Mouse (Mus musculus): Measurements from ENCODE around the gene Tmed8. TPM values are rescaled to one million over a fixed set of nuclear protein-coding genes. Genes with fewer than 3 reads are reported as not detected.

Gene Tmed8
- polyA plus RNA-seq, 1 experiment from 2014 or later, result 2.9 TPM

DNA sequence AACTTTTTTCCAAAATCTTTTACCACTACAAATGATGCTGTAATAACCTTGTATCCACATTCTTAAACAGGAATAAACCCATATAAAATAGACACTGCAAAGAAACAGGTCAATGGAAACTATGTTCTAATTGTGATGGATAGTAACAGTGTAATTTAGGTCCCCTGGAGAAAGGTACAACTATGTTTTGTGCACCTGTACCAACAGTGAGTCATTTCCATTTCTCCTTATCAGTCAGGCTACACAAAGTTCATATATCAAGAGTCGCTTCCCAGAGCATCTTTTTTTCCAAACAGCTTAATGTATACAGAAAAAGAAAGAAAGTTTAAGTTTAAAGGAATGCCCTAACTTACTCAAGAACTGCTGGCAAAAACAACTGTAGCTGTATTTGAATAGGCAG lies 5.2 kb downstream of the Tmed8 start:
- Histone ChIP-seq H3K9me3 (replicated peaks; ENCODE audit: control insufficient read depth, low read length) (no peaks in the 10 kb centered on the region), H3K27me3 (ENCODE audit: control insufficient read depth, insufficient read depth, low read length) (no peaks in the 10 kb centered on the region), H3K9ac (replicated peaks; ENCODE audit: low read length) (no peak overlapping the region), H3K4me3 (ENCODE audit: low read depth, low read length) (no peak overlapping the region), H3K4me1 (ENCODE audit: control insufficient read depth, insufficient read depth, low read length) (no peaks in the 10 kb centered on the region), H3K27ac (replicated peaks; ENCODE audit: low read depth, low read length) (no peak overlapping the region), H3K36me3 (replicated peaks; ENCODE audit: control insufficient read depth, insufficient read depth, low read depth, low read length) (no peaks in the 10 kb centered on the region), H3K4me2 (ENCODE audit: low read depth, low read length) (no peak overlapping the region)
- ATAC-seq (replicated peaks; ENCODE audit: insufficient number of reproducible peaks, low FRiP score, low TSS enrichment, low read depth) (no peak), DNase-seq (ENCODE audit: low spot score) (no peak)
- WGBS, result 78% methylated on average over 1 of the region's 1 CpGs

DNA sequence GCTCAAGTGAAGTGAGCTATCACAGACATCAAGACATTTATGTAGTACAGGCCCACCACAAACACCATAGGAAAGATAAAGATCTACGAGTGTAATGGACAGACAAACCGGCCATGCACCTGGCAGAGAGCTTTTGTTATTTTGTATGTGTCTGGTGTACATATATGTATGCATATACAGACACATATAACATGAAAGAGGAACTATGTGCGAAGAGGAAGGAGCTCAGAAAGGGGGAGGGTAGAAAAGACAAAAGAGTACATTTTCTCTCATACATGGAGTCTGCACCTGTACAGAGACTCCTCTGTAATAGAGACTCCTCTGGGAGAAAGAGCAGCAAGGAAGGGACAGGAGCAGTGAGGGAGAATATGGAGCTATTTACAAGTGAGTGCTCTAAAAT lies 7.2 kb downstream of the Tmed8 start:
- ATAC-seq (replicated peaks; ENCODE audit: insufficient number of reproducible peaks, low FRiP score, low TSS enrichment, low read depth), result no peak
- no peak overlapping the region for H3K4me3 ChIP-seq (ENCODE audit: low read depth, low read length)
- H3K4me2 ChIP-seq (ENCODE audit: low read depth, low read length), result no peak overlapping the region
- H3K27me3 ChIP-seq (ENCODE audit: control insufficient read depth, insufficient read depth, low read length), result no peaks in the 10 kb centered on the region
- no peaks in the 10 kb centered on the region for H3K4me1 ChIP-seq (ENCODE audit: control insufficient read depth, insufficient read depth, low read length)
- no peak overlapping the region for H3K9ac ChIP-seq (replicated peaks; ENCODE audit: low read length)
- DNase-seq (ENCODE audit: low spot score), result no peak
- 91% methylated on average over 3 of the region's 3 CpGs for WGBS
- no peaks in the 10 kb centered on the region for H3K36me3 ChIP-seq (replicated peaks; ENCODE audit: control insufficient read depth, insufficient read depth, low read depth, low read length)
- H3K9me3 ChIP-seq (replicated peaks; ENCODE audit: control insufficient read depth, low read length), result no peaks in the 10 kb centered on the region
- H3K27ac ChIP-seq (replicated peaks; ENCODE audit: low read depth, low read length), result no peak overlapping the region

DNA sequence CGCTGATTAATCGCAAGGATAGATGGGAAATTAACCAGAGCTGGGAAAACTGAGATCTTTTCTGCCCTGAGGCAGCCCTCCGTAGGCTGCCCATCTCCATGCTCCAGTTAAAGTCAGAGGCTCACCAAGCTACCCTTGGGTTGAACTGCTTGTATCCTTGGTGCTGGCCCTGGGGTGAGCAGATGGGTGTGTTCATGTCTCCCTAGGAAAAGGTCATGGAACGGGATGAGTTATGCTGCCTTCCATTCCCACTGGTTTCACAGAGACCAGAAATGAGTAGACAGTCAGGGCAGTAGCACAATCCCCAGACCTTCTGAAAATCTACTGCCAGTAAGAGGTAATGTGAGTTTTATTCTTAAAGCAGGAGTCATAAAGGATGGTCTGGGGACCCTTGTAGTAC lies 22.6 kb downstream of the Tmed8 start:
- Histone ChIP-seq H3K36me3 (replicated peaks; ENCODE audit: control insufficient read depth, insufficient read depth, low read depth, low read length) (no peaks in the 10 kb centered on the region), H3K4me3 (ENCODE audit: low read depth, low read length) (no peak overlapping the region), H3K27me3 (ENCODE audit: control insufficient read depth, insufficient read depth, low read length) (no peaks in the 10 kb centered on the region), H3K9me3 (replicated peaks; ENCODE audit: control insufficient read depth, low read length) (no peaks in the 10 kb centered on the region), H3K4me2 (ENCODE audit: low read depth, low read length) (no peak overlapping the region), H3K4me1 (ENCODE audit: control insufficient read depth, insufficient read depth, low read length) (no peaks in the 10 kb centered on the region), H3K27ac (replicated peaks; ENCODE audit: low read depth, low read length) (no peak overlapping the region), H3K9ac (replicated peaks; ENCODE audit: low read length) (no peak overlapping the region)
- ATAC-seq (replicated peaks; ENCODE audit: insufficient number of reproducible peaks, low FRiP score, low TSS enrichment, low read depth) (no peak), DNase-seq (ENCODE audit: low spot score) (no peak)
- WGBS, result 92% methylated on average over 4 of the region's 4 CpGs

DNA sequence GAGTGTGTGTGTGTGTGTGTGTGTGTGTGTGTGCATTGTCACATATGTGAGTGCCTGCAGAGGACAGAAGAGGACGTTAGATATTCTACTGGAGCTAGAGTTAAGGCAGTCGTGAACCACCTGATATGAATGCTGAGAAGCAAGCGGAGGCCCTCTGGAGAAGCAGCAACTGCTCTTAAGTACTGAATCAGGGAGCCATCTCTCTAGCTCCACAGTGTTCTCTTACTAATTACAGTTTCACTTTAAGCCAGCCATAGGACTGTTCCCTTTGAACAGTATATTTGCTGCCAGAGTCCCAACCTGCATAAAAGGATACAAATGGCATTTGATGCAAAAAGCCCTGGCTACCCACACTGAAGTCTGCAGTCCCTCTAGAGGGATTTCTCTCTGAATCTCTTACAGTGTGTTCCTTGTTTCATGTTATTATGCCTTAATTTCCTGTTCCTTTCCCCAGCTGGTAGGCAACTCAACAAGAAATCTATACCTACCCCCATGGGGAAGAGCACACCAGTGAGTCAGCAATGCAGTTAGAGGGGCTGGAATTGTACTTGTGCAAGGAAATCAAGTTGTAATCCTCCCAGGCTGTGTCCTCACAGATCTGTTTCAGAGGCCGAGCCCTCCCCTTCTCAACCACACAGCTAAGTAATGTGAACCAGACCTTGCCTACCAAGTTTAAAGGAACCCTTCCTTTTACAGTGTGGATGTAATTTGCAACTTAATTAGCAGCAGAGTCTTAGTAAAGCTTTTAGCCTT lies 24.9 kb downstream of the Tmed8 start:
- Histone ChIP-seq H3K27ac (replicated peaks; ENCODE audit: low read depth, low read length) (peak overlapping the region; percentile 60; the same call in 1 of the 2 replicates), H3K9ac (replicated peaks; ENCODE audit: low read length) (no peak overlapping the region), H3K36me3 (replicated peaks; ENCODE audit: control insufficient read depth, insufficient read depth, low read depth, low read length) (no peaks in the 10 kb centered on the region), H3K4me2 (ENCODE audit: low read depth, low read length) (no peak overlapping the region), H3K9me3 (replicated peaks; ENCODE audit: control insufficient read depth, low read length) (no peaks in the 10 kb centered on the region), H3K4me3 (ENCODE audit: low read depth, low read length) (no peak overlapping the region), H3K4me1 (ENCODE audit: control insufficient read depth, insufficient read depth, low read length) (no peaks in the 10 kb centered on the region), H3K27me3 (ENCODE audit: control insufficient read depth, insufficient read depth, low read length) (no peaks in the 10 kb centered on the region)
- peak; percentile 71; the same call in 1 of the 2 replicates for ATAC-seq (replicated peaks; ENCODE audit: insufficient number of reproducible peaks, low FRiP score, low TSS enrichment, low read depth)
- DNase-seq (ENCODE audit: low spot score), result peak; percentile 83
- 49% methylated on average over 4 of the region's 4 CpGs for WGBS

DNA sequence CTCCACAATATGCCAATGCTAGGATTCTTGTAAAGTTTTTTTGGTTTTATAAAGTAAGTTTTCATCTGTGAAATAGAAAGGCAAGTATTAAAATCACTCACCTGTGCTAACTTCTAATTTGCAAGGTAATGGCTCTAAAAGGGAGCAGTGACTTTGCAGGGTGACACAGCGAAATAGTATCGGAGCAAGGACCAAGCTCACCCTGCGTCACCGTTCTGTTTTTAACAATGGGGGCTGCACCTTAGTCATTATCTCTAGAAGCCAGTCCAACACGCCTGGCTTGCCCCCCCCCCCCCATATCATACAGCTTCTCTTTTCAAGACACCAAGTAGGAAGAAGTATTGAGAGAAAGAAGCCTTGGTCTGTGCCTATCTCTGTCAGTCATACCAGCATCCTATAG lies 39.4 kb downstream of the Tmed8 start:
- H3K4me3 ChIP-seq (ENCODE audit: low read depth, low read length), result no peak overlapping the region
- no peak overlapping the region for H3K27ac ChIP-seq (replicated peaks; ENCODE audit: low read depth, low read length)
- H3K9ac ChIP-seq (replicated peaks; ENCODE audit: low read length), result no peak overlapping the region
- no peaks in the 10 kb centered on the region for H3K36me3 ChIP-seq (replicated peaks; ENCODE audit: control insufficient read depth, insufficient read depth, low read depth, low read length)
- ATAC-seq (replicated peaks; ENCODE audit: insufficient number of reproducible peaks, low FRiP score, low TSS enrichment, low read depth) (no peak), DNase-seq (ENCODE audit: low spot score) (no peak)
- H3K4me2 ChIP-seq (ENCODE audit: low read depth, low read length), result no peak overlapping the region
- no peaks in the 10 kb centered on the region for H3K27me3 ChIP-seq (ENCODE audit: control insufficient read depth, insufficient read depth, low read length)
- no peaks in the 10 kb centered on the region for H3K9me3 ChIP-seq (replicated peaks; ENCODE audit: control insufficient read depth, low read length)
- WGBS, result 94% methylated on average over 5 of the region's 5 CpGs
- no peaks in the 10 kb centered on the region for H3K4me1 ChIP-seq (ENCODE audit: control insufficient read depth, insufficient read depth, low read length)

DNA sequence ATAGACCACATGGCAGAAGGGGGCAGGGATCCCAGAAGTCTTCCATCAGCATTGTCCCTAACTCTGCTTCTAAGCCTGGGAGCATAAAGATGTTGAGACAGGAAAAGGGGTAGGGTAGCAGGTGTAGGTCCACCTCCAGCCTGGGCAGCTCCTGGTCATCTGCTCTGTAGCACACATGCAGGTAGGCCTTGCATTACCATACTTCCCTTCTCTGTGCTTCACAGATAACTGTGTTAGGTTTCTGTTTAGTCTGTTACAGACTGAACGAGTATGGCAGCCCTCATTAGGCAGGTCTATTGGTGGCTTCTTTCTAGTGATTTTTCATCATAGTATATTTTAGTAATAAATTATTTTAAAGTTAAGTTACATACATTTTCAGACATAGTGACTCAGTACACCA lies 39.9 kb downstream of the Tmed8 start:
- Histone ChIP-seq H3K9me3 (replicated peaks; ENCODE audit: control insufficient read depth, low read length) (no peaks in the 10 kb centered on the region), H3K4me3 (ENCODE audit: low read depth, low read length) (no peak overlapping the region), H3K36me3 (replicated peaks; ENCODE audit: control insufficient read depth, insufficient read depth, low read depth, low read length) (no peaks in the 10 kb centered on the region), H3K9ac (replicated peaks; ENCODE audit: low read length) (no peak overlapping the region), H3K27ac (replicated peaks; ENCODE audit: low read depth, low read length) (no peak overlapping the region), H3K4me2 (ENCODE audit: low read depth, low read length) (no peak overlapping the region), H3K27me3 (ENCODE audit: control insufficient read depth, insufficient read depth, low read length) (no peaks in the 10 kb centered on the region), H3K4me1 (ENCODE audit: control insufficient read depth, insufficient read depth, low read length) (no peaks in the 10 kb centered on the region)
- WGBS, result 88% methylated on average over 1 of the region's 1 CpGs
- no peak for ATAC-seq (replicated peaks; ENCODE audit: insufficient number of reproducible peaks, low FRiP score, low TSS enrichment, low read depth)
- DNase-seq (ENCODE audit: low spot score), result no peak

DNA sequence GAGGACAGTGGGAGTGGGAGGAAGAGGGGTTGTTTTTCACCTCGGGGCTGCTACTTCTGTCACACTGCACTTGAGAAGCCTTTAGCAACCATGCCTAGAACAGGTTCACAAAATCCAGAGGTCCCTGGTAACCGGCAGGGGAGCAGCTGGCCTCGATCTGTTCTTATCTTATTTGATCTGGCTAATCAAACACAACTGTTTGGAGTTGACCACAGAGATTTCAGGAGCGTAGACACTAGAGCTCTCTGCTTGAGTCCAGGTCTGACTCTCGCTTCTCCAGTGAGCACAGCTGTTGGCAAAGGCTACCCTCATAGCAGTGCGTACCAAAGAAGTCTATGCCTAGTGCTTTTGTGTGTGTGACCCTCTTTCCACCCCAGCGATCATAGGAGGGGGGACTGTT lies 42.2 kb downstream of the Tmed8 start:
- Histone ChIP-seq H3K4me2 (ENCODE audit: low read depth, low read length) (no peak overlapping the region), H3K9me3 (replicated peaks; ENCODE audit: control insufficient read depth, low read length) (no peaks in the 10 kb centered on the region), H3K9ac (replicated peaks; ENCODE audit: low read length) (no peak overlapping the region), H3K27me3 (ENCODE audit: control insufficient read depth, insufficient read depth, low read length) (no peaks in the 10 kb centered on the region), H3K4me1 (ENCODE audit: control insufficient read depth, insufficient read depth, low read length) (no peaks in the 10 kb centered on the region), H3K4me3 (ENCODE audit: low read depth, low read length) (no peak overlapping the region), H3K27ac (replicated peaks; ENCODE audit: low read depth, low read length) (no peak overlapping the region), H3K36me3 (replicated peaks; ENCODE audit: control insufficient read depth, insufficient read depth, low read depth, low read length) (no peaks in the 10 kb centered on the region)
- DNase-seq (ENCODE audit: low spot score), result no peak
- WGBS, result 69% methylated on average over 7 of the region's 7 CpGs
- no peak for ATAC-seq (replicated peaks; ENCODE audit: insufficient number of reproducible peaks, low FRiP score, low TSS enrichment, low read depth)

DNA sequence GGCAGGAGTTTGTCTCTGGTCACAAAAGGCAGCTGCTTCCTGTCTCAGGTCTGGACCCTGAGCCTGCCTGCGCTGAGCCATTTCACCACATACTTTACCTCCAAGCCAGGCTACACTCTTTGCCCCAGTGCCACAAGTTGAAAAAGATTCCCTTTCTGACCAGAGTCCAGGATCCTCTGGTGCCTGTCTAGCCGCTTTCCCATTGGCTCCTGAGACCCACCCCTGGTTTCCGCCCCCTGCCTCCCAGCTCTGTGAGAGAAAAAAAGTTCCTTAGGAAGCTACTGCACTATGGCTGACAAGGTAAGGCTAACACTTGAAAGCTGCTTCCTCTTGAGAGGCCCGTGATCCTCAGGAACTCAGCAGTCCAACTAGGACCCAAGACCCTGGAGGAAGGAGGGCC lies 42.9 kb downstream of the Tmed8 start:
- H3K27ac ChIP-seq (replicated peaks; ENCODE audit: low read depth, low read length), result no peak overlapping the region
- DNase-seq (ENCODE audit: low spot score) (no peak), ATAC-seq (replicated peaks; ENCODE audit: insufficient number of reproducible peaks, low FRiP score, low TSS enrichment, low read depth) (no peak)
- no peak overlapping the region for H3K4me3 ChIP-seq (ENCODE audit: low read depth, low read length)
- WGBS, result 44% methylated on average over 4 of the region's 4 CpGs
- H3K4me1 ChIP-seq (ENCODE audit: control insufficient read depth, insufficient read depth, low read length), result no peaks in the 10 kb centered on the region
- H3K27me3 ChIP-seq (ENCODE audit: control insufficient read depth, insufficient read depth, low read length), result no peaks in the 10 kb centered on the region
- H3K9ac ChIP-seq (replicated peaks; ENCODE audit: low read length), result no peak overlapping the region
- no peaks in the 10 kb centered on the region for H3K36me3 ChIP-seq (replicated peaks; ENCODE audit: control insufficient read depth, insufficient read depth, low read depth, low read length)
- H3K9me3 ChIP-seq (replicated peaks; ENCODE audit: control insufficient read depth, low read length), result no peaks in the 10 kb centered on the region
- no peak overlapping the region for H3K4me2 ChIP-seq (ENCODE audit: low read depth, low read length)
